Mouse (Mus musculus) intestine, embryonic 15.5 days (tissue): ENCODE data around the gene Olfr47. TPM values are rescaled to one million over a fixed set of nuclear protein-coding genes. Genes with fewer than 3 reads are reported as not detected.

Source experiments
- ATAC-seq: fragments of 200-750 bp; cut with Nextera tagmentation; 2 replicates; pipeline ENCODE4 v1.8.0; 2017; ENCODE audit warnings: moderate TSS enrichment, moderate library complexity
- H3K27ac ChIP-seq: fragments of 300-500 bp; sonication (generic); 2 replicates; pipeline ENCODE4 v1.5.1; 2015; ENCODE audit warnings: mild to moderate bottlenecking, inconsistent platforms
- H3K27me3 ChIP-seq: fragments of 300-500 bp; sonication (generic); replicated peaks from 2 replicates; pipeline ENCODE4 v1.6.1; 2015; ENCODE audit warnings: inconsistent platforms
- H3K36me3 ChIP-seq: fragments of 300-500 bp; sonication (generic); 2 replicates; pipeline ENCODE4 v1.6.1; 2015; ENCODE audit warnings: inconsistent platforms
- H3K4me1 ChIP-seq: fragments of 300-500 bp; sonication (generic); replicated peaks from 2 replicates; pipeline ENCODE4 v1.6.1; 2015; ENCODE audit warnings: inconsistent platforms
- H3K4me2 ChIP-seq: fragments of 300-500 bp; sonication (generic); replicated peaks from 2 replicates; pipeline ENCODE4 v1.6.1; 2015; ENCODE audit warnings: mild to moderate bottlenecking, inconsistent platforms
- H3K4me3 ChIP-seq: fragments of 300-500 bp; sonication (generic); replicated peaks from 2 replicates; pipeline ENCODE4 v1.5.1; 2015; ENCODE audit warnings: inconsistent platforms
- H3K9ac ChIP-seq: fragments of 300-500 bp; sonication (generic); 2 replicates; pipeline ENCODE4 v1.6.1; 2015; ENCODE audit warnings: inconsistent platforms
- H3K9me3 ChIP-seq: fragments of 300-500 bp; sonication (generic); 2 replicates; pipeline ENCODE4 v1.6.1; 2016; ENCODE audit warnings: inconsistent platforms
- WGBS: fragments of 180-500 bp; shearing (Covaris S2); methylation state at CpG from one replicate; pipeline ENCODE4 v1.1.7; 2015; 5-methylcytosine and 5-hydroxymethylcytosine counted together
- polyA plus RNA-seq: library from polyadenylated mRNA; unstranded; fragments of >200 nt; fragmentation: Nextera tagmentation; extraction: Ambion mirVana; gene quantifications from 2 replicates; pipeline ENCODE4 v1.2.1, GENCODE M21; 2015

The Olfr47 gene
- polyA plus RNA-seq, 1 experiment from 2014 or later, result not detected

- Histone ChIP-seq H3K4me1 (peaks cover 3% of the 10 kb centered on the region; the same call in 1 of the 2 replicates), H3K27me3 (no peaks in the 10 kb centered on the region), H3K9ac (peak within 1 kb of the TSS; percentile 75), H3K9me3 (no peaks in the 10 kb centered on the region), H3K36me3 (no peaks in the 10 kb centered on the region), H3K4me2 (peak within 1 kb of the TSS; percentile 78), H3K4me3 (peak within 1 kb of the TSS; percentile 70), H3K27ac (peak within 1 kb of the TSS; percentile 71)
- ATAC-seq, result peak; percentile 96
- 0% methylated on average over 45 of the region's 48 CpGs for WGBS
Measured at GRCm38 (mm10) chr6:43265363-43266041, 34.2 kb downstream of the Olfr47 start, which contains the start of gene Arhgef5. Gene Arhgef5, plus strand, starts transcription at chr6:43265582.

DNA sequence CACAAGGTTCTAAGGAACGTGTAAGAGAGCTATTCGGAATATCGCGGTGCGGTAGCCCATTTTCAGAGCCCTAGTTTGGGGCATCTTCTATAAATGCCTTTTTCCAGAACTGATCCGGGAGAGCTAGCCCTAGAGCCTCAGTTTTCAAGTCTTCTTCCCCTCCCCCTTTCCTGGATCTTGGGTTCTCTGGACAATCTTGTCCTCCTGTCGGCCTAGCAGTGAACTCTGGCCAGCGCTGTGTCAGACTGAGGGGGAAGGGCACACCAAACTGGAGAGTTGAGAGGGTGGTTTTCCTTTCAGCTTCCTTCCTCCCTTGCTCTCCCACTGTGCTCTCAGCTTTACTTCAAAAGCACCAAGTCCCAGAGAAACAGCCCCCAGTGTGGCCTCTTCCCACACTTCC lies 35.0 kb downstream of the Olfr47 start:
- Histone ChIP-seq H3K36me3 (no peaks in the 10 kb centered on the region), H3K27me3 (no peaks in the 10 kb centered on the region), H3K9ac (peak overlapping the region; percentile 75), H3K4me2 (peak overlapping the region; percentile 78), H3K27ac (peak overlapping the region; percentile 71), H3K4me3 (peak overlapping the region; percentile 70), H3K4me1 (peaks cover 3% of the 10 kb centered on the region; the same call in 1 of the 2 replicates), H3K9me3 (no peaks in the 10 kb centered on the region)
- peak; percentile 67 for ATAC-seq
- 3% methylated on average over 8 of the region's 8 CpGs for WGBS

DNA sequence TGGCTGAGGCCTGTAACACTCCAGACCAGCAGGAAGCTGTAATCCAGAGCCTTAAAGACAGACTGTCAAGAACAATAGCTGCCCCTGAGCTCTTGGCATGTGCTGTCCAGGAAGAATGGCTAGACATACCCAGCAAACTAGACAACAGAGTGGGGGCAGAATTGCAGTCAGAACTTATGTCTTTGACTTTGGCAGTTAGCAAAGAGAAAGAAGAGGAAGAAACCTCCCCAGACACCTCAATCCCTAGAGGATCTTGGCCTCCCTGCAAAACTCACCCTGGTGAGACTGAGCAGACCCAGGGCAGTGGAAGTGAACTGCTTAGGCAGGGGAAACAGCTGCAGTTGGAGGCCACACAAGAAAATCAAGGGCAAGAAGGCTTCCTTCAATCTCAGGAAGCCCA lies 41.3 kb downstream of the Olfr47 start:
- Histone ChIP-seq H3K36me3 (peaks cover 18% of the 10 kb centered on the region; the same call in 1 of the 2 replicates), H3K9me3 (no peaks in the 10 kb centered on the region), H3K4me3 (no peak overlapping the region), H3K27me3 (no peaks in the 10 kb centered on the region), H3K4me2 (no peak overlapping the region), H3K4me1 (no peaks in the 10 kb centered on the region), H3K27ac (0 out of 2 replicates have a peak overlapping the region, but pooled peaks have one; percentile 36), H3K9ac (no peak overlapping the region)
- ATAC-seq, result no peak

- Histone ChIP-seq H3K4me2 (no peak overlapping the region), H3K27ac (no peak overlapping the region), H3K36me3 (peaks cover 18% of the 10 kb centered on the region; the same call in 1 of the 2 replicates), H3K27me3 (no peaks in the 10 kb centered on the region), H3K9me3 (no peaks in the 10 kb centered on the region), H3K9ac (no peak overlapping the region), H3K4me3 (no peak overlapping the region), H3K4me1 (no peaks in the 10 kb centered on the region)
- 92% methylated on average over 4 of the region's 4 CpGs for WGBS
- no peak for ATAC-seq
Measured at GRCm38 (mm10) chr6:43274123-43274522, 42.8 kb downstream of the Olfr47 start.

DNA sequence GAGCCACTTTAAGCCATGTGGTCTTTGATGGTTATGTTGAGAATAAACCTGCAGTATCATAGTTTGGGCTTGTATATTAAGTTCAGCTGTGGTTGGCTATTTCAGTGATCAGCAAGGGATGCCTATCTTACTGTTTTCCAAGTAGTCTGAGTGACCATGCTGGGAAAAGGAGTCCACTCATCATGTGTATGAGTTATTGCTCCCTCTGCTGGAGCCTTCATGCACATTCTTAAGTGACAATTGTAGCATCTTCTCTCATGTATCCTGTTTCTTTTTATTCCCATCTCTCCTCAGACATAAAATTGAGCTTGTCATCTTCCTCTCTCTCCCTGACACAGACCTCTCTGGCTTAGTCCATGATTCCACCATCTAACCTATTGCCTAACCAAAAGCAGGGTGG lies 46.9 kb downstream of the Olfr47 start:
- no peak for ATAC-seq
- Histone ChIP-seq H3K36me3 (peaks cover 33% of the 10 kb centered on the region), H3K4me2 (no peak overlapping the region)

DNA sequence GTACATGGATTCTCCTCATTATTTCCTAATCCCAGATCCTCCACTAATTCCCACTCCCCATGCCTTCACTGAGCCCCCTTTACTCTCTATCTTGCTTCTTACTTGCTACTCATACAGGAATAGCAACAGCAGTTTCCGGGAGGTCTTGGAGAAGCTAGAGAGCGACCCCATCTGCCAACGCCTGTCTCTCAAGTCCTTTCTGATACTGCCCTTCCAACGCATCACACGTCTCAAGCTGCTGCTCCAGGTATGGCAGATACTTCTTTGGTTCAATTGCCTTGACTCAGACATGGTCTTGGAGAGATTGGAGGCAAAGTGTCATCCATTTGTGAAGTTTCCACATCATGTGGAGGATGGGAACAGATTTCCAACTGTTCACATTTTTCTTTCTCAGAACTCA lies 49.2 kb downstream of the Olfr47 start:
- Histone ChIP-seq H3K4me1 (no peaks in the 10 kb centered on the region), H3K4me3 (no peak overlapping the region), H3K36me3 (peaks cover 34% of the 10 kb centered on the region), H3K9me3 (no peaks in the 10 kb centered on the region), H3K9ac (no peak overlapping the region), H3K4me2 (no peak overlapping the region), H3K27ac (no peak overlapping the region), H3K27me3 (no peaks in the 10 kb centered on the region)
- no peak for ATAC-seq
- WGBS, result 93% methylated on average over 5 of the region's 5 CpGs

More for the DNA sequence above, 46.9 kb downstream of the Olfr47 start:
- no peak overlapping the region for H3K27ac ChIP-seq
- H3K9me3 ChIP-seq, result no peaks in the 10 kb centered on the region
- H3K4me1 ChIP-seq, result no peaks in the 10 kb centered on the region
- H3K27me3 ChIP-seq, result no peaks in the 10 kb centered on the region
- no peak overlapping the region for H3K9ac ChIP-seq
- H3K4me3 ChIP-seq, result no peak overlapping the region

Other genes starting within 250 kb of the Olfr47 start
- gene Olfr441, start 125.2 kb upstream of the Olfr47 start, polyA plus RNA-seq, result not detected in 2 replicates
- gene Olfr237-ps1, start 85.0 kb upstream of the Olfr47 start, polyA plus RNA-seq, result not detected in 2 replicates
- gene Olfr437, start 68.2 kb upstream of the Olfr47 start, polyA plus RNA-seq, result not detected in 2 replicates
- gene Olfr13, start 59.4 kb upstream of the Olfr47 start, polyA plus RNA-seq, result not detected in 2 replicates
- gene Olfr435, start 34.4 kb upstream of the Olfr47 start, polyA plus RNA-seq, result not detected in 2 replicates
- gene Olfr434, start 18.5 kb upstream of the Olfr47 start, polyA plus RNA-seq, result not detected in 2 replicates
- 18.4 and 19.2 TPM in 2 replicates for gene Arhgef5, start 34.1 kb downstream of the Olfr47 start, polyA plus RNA-seq
- not detected in 2 replicates for gene Nobox, start 78.0 kb downstream of the Olfr47 start, polyA plus RNA-seq